Mouse (Mus musculus): ENCODE data around the gene Hebp2. TPM values are rescaled to one million over a fixed set of nuclear protein-coding genes. Genes with fewer than 3 reads are reported as not detected.
"Not testable (repeated sequence)": the region's sequence is repeated elsewhere in the genome, so short reads cannot be mapped to it uniquely, and the experiment has no call there.

Hebp2 gene
- 1 to 10 TPM; 1.7 to 2.6 TPM for total RNA-seq (2021)
- long read RNA-seq, experiment 1 = 0 reads
- long read RNA-seq, experiment 2 = 0 reads

- DNase-seq = peak; percentile 74
Measured at GRCm38 (mm10) chr10:18545813-18546235, at the start of gene Hebp2. Gene Hebp2, minus strand, starts transcription at chr10:18546076.

- no peak for DNase-seq
Measured at GRCm38 (mm10) chr10:18589455-18589854, 43.6 kb upstream of the Hebp2 start.

GRCm38 (mm10) chr10:18584188-18584587, 38.3 kb upstream of the Hebp2 start:
- no peak for DNase-seq

- DNase-seq = no peak
Measured at GRCm38 (mm10) chr10:18572581-18572980, 26.7 kb upstream of the Hebp2 start.

GRCm38 (mm10) chr10:18562940-18563339, 17.1 kb upstream of the Hebp2 start:
- peak; percentile 52 for DNase-seq

GRCm38 (mm10) chr10:18561445-18561844, 15.6 kb upstream of the Hebp2 start:
- no peak for DNase-seq

GRCm38 (mm10) chr10:18559076-18559475, 13.2 kb upstream of the Hebp2 start:
- not testable (repeated sequence) for DNase-seq

GRCm38 (mm10) chr10:18549321-18550216, 3.7 kb upstream of the Hebp2 start:
- DNase-seq = no peak

- DNase-seq = no peak
Measured at GRCm38 (mm10) chr10:18547381-18547780, 1.5 kb upstream of the Hebp2 start.

- DNase-seq = no peak
Measured at GRCm38 (mm10) chr10:18545309-18545708, 567 bp downstream of the Hebp2 start.

GRCm38 (mm10) chr10:18536889-18537288, 9.0 kb downstream of the Hebp2 start:
- no peak for DNase-seq

GRCm38 (mm10) chr10:18532293-18532692, 13.6 kb downstream of the Hebp2 start:
- no peak for DNase-seq

GRCm38 (mm10) chr10:18530161-18530560, 15.7 kb downstream of the Hebp2 start:
- no peak for DNase-seq

- DNase-seq = no peak
Measured at GRCm38 (mm10) chr10:18529177-18529576, 16.7 kb downstream of the Hebp2 start.

GRCm38 (mm10) chr10:18528475-18528874, 17.4 kb downstream of the Hebp2 start:
- no peak for DNase-seq

- no peak for DNase-seq
Measured at GRCm38 (mm10) chr10:18527766-18528165, 18.1 kb downstream of the Hebp2 start.

GRCm38 (mm10) chr10:18526851-18527675, 18.8 kb downstream of the Hebp2 start:
- no peak for DNase-seq

GRCm38 (mm10) chr10:18526184-18526850, 19.6 kb downstream of the Hebp2 start:
- peak; percentile 44 for DNase-seq

GRCm38 (mm10) chr10:18525726-18526125, 20.1 kb downstream of the Hebp2 start:
- no peak for DNase-seq

- no peak for DNase-seq
Measured at GRCm38 (mm10) chr10:18525311-18525710, 20.6 kb downstream of the Hebp2 start.

- no peak for DNase-seq
Measured at GRCm38 (mm10) chr10:18522556-18522955, 23.3 kb downstream of the Hebp2 start.

GRCm38 (mm10) chr10:18511496-18511895, 34.4 kb downstream of the Hebp2 start:
- no peak for DNase-seq
